Mouse (Mus musculus): ENCODE results near the gene Tmem63c.

Gene Tmem63c

GRCm38 (mm10) chr12:87021040-87021439 lies at the start of gene Tmem63c:
Gene Tmem63c, plus strand, starts transcription at chr12:87021340.
- no peak for DNase-seq

- DNase-seq = peak; percentile 79 to 85
Observed at GRCm38 (mm10) chr12:86973216-86973615, 47.9 kb upstream of the Tmem63c start.

- DNase-seq = no peak
Observed at GRCm38 (mm10) chr12:86973706-86974105, 47.4 kb upstream of the Tmem63c start.

- peak; percentile 77 to 81 for DNase-seq
Observed at GRCm38 (mm10) chr12:86974387-86975288, 46.5 kb upstream of the Tmem63c start.

GRCm38 (mm10) chr12:86975761-86976160 lies 45.4 kb upstream of the Tmem63c start:
- no peak for DNase-seq

DNA sequence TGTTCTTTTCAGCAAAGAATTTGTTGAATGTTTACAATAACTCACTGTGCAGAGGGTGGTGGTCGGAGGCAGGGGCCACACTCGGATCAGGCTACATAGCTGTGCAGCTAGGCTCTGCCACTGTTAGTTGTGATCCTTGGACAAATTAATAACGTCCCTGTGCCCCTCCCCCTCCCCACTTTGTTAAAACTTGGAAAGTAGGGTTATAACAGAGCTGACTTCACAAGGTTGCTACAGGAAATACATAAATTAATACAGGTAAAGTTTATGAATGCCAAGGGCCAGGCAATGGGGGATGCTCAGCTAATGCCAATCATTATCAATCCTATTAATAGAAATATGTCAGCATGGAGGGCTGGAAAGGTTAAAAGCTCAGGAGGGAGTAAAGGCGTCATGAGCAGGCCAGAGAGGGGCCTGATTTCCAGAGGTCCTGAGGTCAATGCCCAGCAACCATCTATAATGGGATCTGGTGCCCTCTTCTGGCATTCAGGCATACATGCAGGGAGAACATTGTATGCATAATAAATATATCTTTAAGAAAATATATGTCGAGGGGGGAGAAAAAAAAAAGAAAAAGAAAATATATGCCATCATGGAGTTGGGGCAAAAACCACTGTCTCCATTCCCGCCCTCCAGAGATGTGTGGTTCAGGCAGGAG lies 44.5 kb upstream of the Tmem63c start:
- DNase-seq = no peak

GRCm38 (mm10) chr12:86977833-86978232 lies 43.3 kb upstream of the Tmem63c start:
- peak; percentile 49 to 54 for DNase-seq

DNA sequence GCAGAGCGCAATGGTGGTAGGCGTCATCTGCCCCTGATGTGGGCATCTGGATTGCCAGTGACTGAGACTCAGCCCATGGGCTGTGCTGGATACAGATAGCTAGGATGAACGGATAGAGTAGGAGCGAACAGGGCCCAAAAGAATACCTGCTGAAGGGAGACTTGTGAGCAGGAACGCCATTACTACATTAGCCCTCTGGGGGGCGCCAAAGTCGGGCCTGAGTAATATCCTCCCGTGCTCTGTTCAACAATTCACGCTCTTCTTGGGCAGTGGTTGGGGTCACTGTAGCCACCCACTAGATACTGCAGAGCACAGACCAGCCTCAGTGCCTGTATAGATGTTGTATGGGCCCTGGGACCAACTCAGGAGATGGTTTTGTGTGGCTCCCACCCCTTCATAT lies 40.0 kb upstream of the Tmem63c start:
- DNase-seq = no peak

- peak; percentile 87 to 88 for DNase-seq
Observed at GRCm38 (mm10) chr12:86983470-86984193, 37.5 kb upstream of the Tmem63c start.

DNA sequence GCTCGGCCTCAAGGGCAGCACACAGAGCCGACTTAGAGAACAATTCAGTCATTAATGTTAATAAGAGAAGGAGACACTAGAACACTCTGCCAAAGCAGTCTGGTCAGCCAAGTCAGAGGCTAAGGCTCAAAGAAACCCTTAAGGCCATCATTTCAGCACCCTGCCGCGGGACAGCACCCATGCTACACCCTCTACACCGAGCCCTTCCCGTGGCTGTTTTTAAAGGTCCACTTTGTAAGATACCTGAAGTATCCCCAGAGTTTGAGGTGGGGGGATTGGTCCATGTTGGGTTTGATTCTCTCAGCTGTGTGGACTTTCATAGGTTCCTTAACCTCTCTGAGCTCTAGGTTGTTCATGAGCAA lies 37.0 kb upstream of the Tmem63c start:
- peak; percentile 87 to 88 for DNase-seq

DNA sequence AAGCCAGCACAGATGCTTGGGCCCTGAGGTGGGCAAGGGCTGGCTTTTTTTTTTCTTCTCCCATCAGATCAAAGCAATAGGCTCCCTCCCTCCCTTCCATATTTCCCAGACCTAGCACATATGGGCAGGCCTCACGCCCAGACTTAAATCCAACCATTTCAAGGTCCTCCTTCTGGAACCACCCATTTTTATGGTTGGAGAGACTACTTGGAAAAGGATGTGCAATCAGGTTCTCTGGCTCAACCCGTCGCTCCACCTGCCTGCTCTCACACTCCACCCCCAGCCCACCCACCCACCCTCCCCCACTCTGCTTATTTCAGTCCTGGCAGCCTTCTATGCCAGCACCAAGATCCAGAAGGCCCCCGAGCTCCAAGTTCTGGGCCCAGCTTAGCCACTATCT lies 34.6 kb upstream of the Tmem63c start:
- no peak for DNase-seq

DNA sequence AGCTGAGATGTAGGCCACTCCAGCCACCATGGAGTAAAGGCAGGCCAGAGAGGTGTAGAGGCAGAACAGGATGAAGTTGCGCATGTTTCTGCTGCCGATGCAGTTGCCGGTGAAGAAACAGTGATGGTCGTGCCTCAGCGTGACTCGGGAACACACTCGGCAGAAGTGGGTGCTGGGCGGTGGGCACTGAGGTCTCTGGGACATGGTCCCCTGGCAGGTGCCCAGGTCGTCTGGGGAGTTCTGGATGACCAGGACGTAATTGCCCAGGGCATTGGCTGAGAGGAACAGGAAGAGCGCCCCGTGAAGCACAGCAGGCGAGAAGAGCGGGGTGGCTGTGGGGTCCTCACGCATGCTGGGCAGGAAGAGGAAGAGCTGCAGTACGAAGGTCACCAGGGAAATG lies 32.9 kb upstream of the Tmem63c start:
- DNase-seq = no peak

DNA sequence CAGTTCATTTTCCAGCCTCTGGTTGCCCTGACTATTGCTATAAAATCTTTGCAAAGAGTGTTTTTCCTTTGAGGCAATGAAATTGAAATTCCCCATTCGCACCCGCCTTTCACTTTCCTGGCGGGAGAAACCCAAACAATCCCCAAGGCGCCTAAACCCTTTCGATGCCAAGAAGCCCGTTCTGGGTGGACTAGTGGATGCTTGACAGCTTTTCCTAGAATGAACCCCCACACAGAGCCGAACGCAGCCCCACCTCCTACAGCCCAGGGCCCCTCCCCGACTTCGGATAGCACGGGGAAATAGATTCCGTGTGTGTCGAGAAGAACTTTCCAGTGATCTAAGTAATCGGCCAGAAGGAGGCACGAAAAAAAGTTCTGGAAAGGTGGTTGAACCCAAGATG lies 31.8 kb upstream of the Tmem63c start:
- no peak for DNase-seq

GRCm38 (mm10) chr12:86989890-86990754 lies 31.0 kb upstream of the Tmem63c start, which contains the start of gene Zdhhc22:
Gene Zdhhc22, minus strand, starts transcription at chr12:86990430.
- DNase-seq = peak; percentile 76 to 81

DNA sequence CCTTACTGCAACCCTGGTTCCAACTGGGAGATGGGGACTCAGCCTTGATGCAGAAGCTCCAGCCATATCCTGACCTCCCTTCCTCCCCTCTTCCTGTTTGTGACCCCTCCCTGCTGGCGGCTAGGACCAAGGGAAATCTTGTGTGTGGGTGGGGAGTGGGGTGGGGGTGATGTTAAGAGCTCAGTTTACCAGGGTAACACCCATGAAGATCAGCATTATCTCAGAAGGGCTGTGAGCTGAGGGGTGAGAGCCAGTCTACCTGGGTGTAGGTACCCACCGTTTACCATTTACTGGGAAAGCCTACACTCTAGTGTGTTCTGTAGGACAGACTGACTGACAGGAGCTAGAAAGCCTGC lies 30.4 kb upstream of the Tmem63c start:
- no peak for DNase-seq

GRCm38 (mm10) chr12:86994166-86994565 lies 27.0 kb upstream of the Tmem63c start:
- DNase-seq = peak; percentile 62 to 68

DNA sequence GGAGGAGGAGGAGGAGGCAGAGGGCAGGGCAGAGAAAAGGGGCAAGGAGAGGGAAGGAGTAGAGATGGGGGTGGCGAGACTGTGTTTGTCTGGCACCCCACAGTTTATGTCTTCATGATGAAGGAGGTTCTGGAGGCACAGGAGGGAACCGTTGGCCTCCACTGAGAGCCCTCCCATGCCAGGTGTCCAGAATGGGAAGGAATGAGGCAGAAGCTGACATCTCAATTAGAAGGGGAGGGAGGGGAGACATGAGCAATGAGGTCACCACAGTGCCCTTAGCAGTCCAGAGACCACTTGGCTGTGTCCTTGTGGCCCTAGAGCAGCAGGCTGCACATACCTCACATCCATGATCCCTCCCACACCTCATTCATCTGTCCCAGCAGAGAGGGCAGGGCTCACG lies 26.4 kb upstream of the Tmem63c start:
- DNase-seq = no peak

DNA sequence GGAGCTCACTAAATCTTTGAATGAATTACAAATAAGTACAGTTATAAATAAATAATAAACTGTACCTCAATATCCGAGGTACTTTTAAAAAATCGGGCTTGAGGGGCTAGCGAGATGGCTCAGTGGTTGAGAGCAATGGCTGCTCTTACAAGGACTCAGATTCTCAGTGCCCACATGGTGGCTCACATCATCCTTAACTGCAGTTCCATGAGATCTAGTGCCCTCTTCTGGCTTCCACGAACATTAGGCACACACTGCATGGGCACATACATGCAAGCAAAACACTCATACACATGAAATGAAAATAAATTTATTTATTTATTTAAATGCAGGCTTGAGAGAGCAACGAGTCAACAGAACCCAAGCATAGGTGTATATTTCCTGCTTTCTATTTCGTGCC lies 25.2 kb upstream of the Tmem63c start:
- DNase-seq = no peak

GRCm38 (mm10) chr12:86998699-86999098 lies 22.4 kb upstream of the Tmem63c start:
- DNase-seq = no peak

- DNase-seq = no peak
Observed at GRCm38 (mm10) chr12:86999283-86999820, 21.8 kb upstream of the Tmem63c start.

- no peak for DNase-seq
Observed at GRCm38 (mm10) chr12:87000151-87000839, 20.8 kb upstream of the Tmem63c start.

GRCm38 (mm10) chr12:87000840-87001176 lies 20.3 kb upstream of the Tmem63c start:
- DNase-seq = no peak
